Mouse (Mus musculus) naive thymus-derived CD4-positive, alpha-beta T cell, adult 2 months (primary cell): ENCODE measurements around the gene Tmem237.

Experiments
- DNase-seq: peaks from one replicate; pipeline ENCODE4 v3.0.0-alpha.2; 2011; ENCODE audit warnings: low read depth

Gene Tmem237

GRCm38 (mm10) chr1:59119720-59120457 lies at the start of gene Tmem237:
TSS of gene Tmem237 (minus strand) at chr1:59120408.
- peak; percentile 88 for DNase-seq

- no peak for DNase-seq
These were observed 49.4 kb upstream of the Tmem237 start for GRCm38 (mm10) chr1:59169586-59169985.

GRCm38 (mm10) chr1:59168556-59168955 lies 48.3 kb upstream of the Tmem237 start:
- DNase-seq = no peak

- no peak for DNase-seq
These were observed 47.6 kb upstream of the Tmem237 start for GRCm38 (mm10) chr1:59167654-59168425.

GRCm38 (mm10) chr1:59166232-59166905 lies 46.2 kb upstream of the Tmem237 start:
- no peak for DNase-seq

GRCm38 (mm10) chr1:59163918-59164317 lies 43.7 kb upstream of the Tmem237 start:
- no peak for DNase-seq

- DNase-seq = no peak
These were observed 42.8 kb upstream of the Tmem237 start, which contains the start of gene Mpp4 for GRCm38 (mm10) chr1:59163030-59163461. TSS of gene Mpp4 (minus strand) at chr1:59163389.

GRCm38 (mm10) chr1:59162309-59163024 lies 42.3 kb upstream of the Tmem237 start:
- no peak for DNase-seq

GRCm38 (mm10) chr1:59161396-59161795 lies 41.2 kb upstream of the Tmem237 start:
- no peak for DNase-seq

GRCm38 (mm10) chr1:59160871-59161270 lies 40.7 kb upstream of the Tmem237 start:
- DNase-seq = no peak

GRCm38 (mm10) chr1:59159136-59159535 lies 38.9 kb upstream of the Tmem237 start:
- no peak for DNase-seq

GRCm38 (mm10) chr1:59158498-59158897 lies 38.3 kb upstream of the Tmem237 start:
- no peak for DNase-seq

GRCm38 (mm10) chr1:59157846-59158245 lies 37.6 kb upstream of the Tmem237 start:
- no peak for DNase-seq

GRCm38 (mm10) chr1:59152346-59152745 lies 32.1 kb upstream of the Tmem237 start:
- DNase-seq = no peak

GRCm38 (mm10) chr1:59150542-59150941 lies 30.3 kb upstream of the Tmem237 start:
- peak; percentile 4 for DNase-seq

- DNase-seq = peak; percentile 40
These were observed 24.3 kb upstream of the Tmem237 start for GRCm38 (mm10) chr1:59144543-59144942.

- peak; percentile 78 for DNase-seq
These were observed 22.6 kb upstream of the Tmem237 start for GRCm38 (mm10) chr1:59142809-59143208.

- DNase-seq = no peak
These were observed 14.2 kb upstream of the Tmem237 start for GRCm38 (mm10) chr1:59134419-59134818.

GRCm38 (mm10) chr1:59128879-59129278 lies 8.7 kb upstream of the Tmem237 start:
- DNase-seq = no peak

GRCm38 (mm10) chr1:59125558-59125957 lies 5.3 kb upstream of the Tmem237 start:
- no peak for DNase-seq

- DNase-seq = no peak
These were observed 9.7 kb downstream of the Tmem237 start for GRCm38 (mm10) chr1:59110524-59110923.

GRCm38 (mm10) chr1:59102071-59102470 lies 18.1 kb downstream of the Tmem237 start:
- DNase-seq = no peak
